Mouse (Mus musculus) layer of hippocampus, adult 2 months (tissue): ENCODE data around the gene Zranb3. TPM values are rescaled to one million over a fixed set of nuclear protein-coding genes. Genes with fewer than 3 reads are reported as not detected.

Experiments
- DNase-seq, 2 experiments: peaks; one replicate each; pipeline ENCODE4 v3.0.0; 2022; ENCODE audit warnings: low spot score in 2 of 2
- H3K27ac ChIP-seq: fragments of 200-600 bp; 2 replicates; pipeline ENCODE4 v1.8.1; 2022
- H3K4me3 ChIP-seq: fragments of 200-600 bp; 2 replicates; pipeline ENCODE4 v1.8.1; 2022; ENCODE audit warnings: mild to moderate bottlenecking
- CTCF ChIP-seq: fragments of 200-600 bp; conservative IDR thresholded peaks from 2 replicates; pipeline ENCODE4 v1.8.1; 2022; ENCODE audit warnings: antibody characterized with exemption, mild to moderate bottlenecking, moderate library complexity
- total RNA-seq, 2 experiments: library from RNA; stranded (reverse); gene quantifications; 2 replicates each; pipeline ENCODE4 v1.2.3; 2021

Gene Zranb3
- total RNA-seq, 2 experiments from 2014 or later = 6.6 to 7.2 TPM

DNA sequence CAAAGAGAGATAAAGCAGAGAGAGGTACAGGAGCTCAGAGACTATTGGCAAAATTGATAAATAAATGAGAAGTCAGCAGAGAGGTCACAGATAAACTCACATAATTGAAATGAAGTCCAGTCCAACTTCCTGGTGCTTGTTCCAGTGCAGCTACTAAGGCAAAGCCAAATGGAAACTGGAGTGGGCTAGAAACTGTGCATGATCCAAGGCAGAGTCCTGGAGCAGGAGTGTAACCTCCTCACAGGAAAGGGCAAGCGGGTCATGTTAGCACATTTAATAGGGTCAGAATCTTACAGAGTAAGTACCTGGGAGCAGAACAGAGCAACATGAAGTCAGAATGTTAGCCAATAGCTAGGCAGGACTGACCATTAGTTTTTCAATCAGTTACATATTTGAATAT, 24.2 kb downstream of the Zranb3 start:
- H3K4me3 ChIP-seq = no peak overlapping the region
- no peak for DNase-seq
- peak overlapping the region; percentile 83 for H3K27ac ChIP-seq
- TF ChIP-seq CTCF = no peak

DNA sequence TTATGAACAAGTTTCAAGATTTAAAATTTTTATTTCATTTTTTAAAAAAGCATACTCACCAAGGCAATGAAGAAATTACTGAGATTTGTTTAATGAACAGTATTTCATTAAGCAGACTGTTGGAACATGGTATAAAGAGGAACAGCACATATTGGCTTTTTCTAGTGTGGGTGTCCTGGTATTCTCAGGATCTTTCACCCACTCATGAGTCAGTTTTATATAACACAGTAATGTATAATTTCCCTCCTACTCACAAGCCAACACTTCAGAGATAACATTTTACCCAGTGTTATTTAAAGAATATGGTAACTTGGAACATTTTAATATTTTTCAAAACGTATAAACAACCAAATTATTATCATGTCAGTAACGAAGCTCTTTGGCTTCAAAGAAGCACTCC, 25.1 kb downstream of the Zranb3 start:
- no peak for TF ChIP-seq CTCF
- peak in 1 of 2 experiments; percentile 66 for DNase-seq
- Histone ChIP-seq H3K27ac (peak overlapping the region; percentile 83), H3K4me3 (no peak overlapping the region)

DNA sequence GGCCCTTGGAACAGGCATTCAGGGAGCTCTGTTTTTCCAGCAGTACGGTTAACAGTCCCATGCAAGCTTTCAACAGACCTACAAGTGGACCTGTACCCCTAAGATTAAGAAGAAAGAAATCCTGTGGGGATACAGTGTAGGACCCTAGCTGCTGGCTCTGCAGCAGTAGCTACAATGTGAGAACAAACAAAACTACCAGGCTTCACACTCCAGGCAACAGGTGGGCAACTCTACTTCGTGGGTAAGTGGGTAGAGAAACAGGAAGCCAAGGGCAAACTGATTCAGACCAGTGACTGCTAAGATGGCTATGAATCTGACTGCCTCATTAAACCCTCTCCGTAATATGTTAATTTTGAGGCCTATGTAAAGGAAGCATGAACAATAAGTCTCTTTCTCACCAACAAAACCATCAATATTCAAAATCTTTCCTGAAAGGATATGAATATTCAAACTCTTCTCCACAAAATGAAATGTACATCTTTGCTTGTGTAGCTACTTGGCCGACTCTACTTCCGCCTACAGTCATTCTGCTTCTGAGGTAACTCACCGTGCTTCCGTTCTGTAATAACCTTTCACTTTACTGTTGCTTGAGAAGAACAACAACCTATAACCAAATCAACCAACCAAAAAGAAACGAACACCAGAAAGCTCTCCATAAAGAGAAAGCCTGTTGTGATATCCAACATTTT, 25.9 kb downstream of the Zranb3 start:
- no peak for DNase-seq
- H3K4me3 ChIP-seq = no peak overlapping the region
- peak overlapping the region; percentile 78 for H3K27ac ChIP-seq
- TF ChIP-seq CTCF = no peak

- peak in 1 of 2 experiments; percentile 19 for DNase-seq
- TF ChIP-seq CTCF = no peak
- Histone ChIP-seq H3K27ac (no peak overlapping the region; the same call in 1 of the 2 replicates), H3K4me3 (no peak overlapping the region)
Observed at GRCm38 (mm10) chr1:128073051-128073450, 29.8 kb downstream of the Zranb3 start.

- TF ChIP-seq CTCF = no peak
- no peak overlapping the region for H3K4me3 ChIP-seq
- DNase-seq = no peak
- H3K27ac ChIP-seq = no peak overlapping the region
Observed at GRCm38 (mm10) chr1:128070003-128070402, 32.8 kb downstream of the Zranb3 start.

GRCm38 (mm10) chr1:128068945-128069397, 33.9 kb downstream of the Zranb3 start:
- Histone ChIP-seq H3K4me3 (no peak overlapping the region), H3K27ac (no peak overlapping the region)
- no peak for DNase-seq
- no peak for TF ChIP-seq CTCF

- DNase-seq = no peak
- no peak for TF ChIP-seq CTCF
- Histone ChIP-seq H3K27ac (no peak overlapping the region), H3K4me3 (no peak overlapping the region)
Observed at GRCm38 (mm10) chr1:128064716-128065115, 38.1 kb downstream of the Zranb3 start.

DNA sequence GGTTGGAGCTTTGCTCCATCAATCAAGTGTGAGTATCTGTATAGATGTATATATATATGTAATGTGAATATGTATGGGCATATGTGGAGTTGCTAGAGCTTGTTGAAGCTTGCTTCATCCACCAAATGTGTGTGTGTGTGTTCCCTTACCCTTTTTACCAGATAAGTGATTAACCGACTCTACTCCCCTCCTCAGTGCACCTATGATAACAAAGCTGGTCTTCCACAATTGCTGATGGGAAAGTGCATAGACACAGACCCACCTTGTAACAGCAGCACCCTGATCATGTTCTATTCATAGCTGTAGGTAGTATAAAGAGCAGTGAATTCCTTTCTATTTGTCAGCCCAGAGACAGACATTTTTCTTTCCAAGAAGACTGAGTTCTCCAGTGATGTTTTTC, 40.7 kb downstream of the Zranb3 start:
- TF ChIP-seq CTCF = no peak
- Histone ChIP-seq H3K4me3 (no peak overlapping the region), H3K27ac (no peak overlapping the region)
- no peak for DNase-seq

DNA sequence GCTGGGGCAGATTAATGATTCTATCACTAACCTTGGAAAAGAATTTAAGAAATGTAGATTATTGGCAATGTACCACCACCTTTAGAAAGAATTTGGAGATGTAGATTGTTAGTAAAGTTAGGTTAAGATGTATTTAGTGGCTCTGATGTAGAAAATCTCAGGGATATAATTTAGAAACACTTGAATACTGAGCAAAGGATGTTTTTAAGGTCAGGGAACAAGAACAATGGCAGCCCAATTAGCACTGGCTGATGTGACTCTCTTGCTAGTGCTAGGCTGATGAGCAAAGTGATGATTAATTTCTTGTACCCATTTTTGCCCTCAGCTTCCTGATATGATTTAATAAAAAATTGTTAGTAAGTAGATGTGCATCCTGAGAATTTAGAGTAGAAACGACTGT, 41.4 kb downstream of the Zranb3 start:
- DNase-seq = no peak
- H3K4me3 ChIP-seq = no peak overlapping the region
- no peak for TF ChIP-seq CTCF
- H3K27ac ChIP-seq = no peak overlapping the region

DNA sequence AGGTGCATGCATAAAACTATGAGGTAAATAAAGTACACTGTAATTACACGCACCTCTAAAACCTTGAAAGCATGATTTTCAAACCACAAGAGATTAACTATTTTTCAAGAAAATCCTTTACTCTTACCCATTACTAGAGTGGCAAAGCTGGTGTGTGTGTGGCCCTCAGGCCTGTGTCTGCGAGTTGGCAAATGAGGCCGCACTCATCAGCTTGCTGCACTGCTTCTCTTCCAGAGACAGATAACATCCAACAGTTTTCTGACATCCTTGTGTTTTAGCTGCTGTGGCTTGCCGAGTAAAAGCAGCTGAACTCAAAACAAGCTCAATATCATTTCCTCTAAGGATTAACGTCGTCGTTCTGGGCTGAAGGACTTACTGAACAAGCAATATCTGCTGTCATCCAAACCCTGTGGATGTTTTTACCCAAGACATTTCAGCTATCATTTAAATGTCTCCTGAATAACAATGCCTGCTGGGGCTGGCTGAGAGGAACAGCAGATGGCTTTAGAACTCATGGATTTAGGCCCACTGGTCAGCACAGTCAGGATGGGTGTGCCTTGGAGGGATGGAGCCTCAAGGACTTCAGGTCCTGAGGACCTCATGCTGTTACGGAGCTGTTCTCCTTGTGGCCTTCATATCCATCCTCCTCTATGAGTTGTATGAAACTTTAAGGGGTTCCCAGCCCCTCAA, 42.0 kb downstream of the Zranb3 start:
- Histone ChIP-seq H3K27ac (0 out of 2 replicates have a peak overlapping the region, but pooled peaks have one; percentile 49), H3K4me3 (no peak overlapping the region)
- TF ChIP-seq CTCF = no peak
- no peak for DNase-seq

GRCm38 (mm10) chr1:128058625-128059024, 44.2 kb downstream of the Zranb3 start:
- no peak overlapping the region for H3K4me3 ChIP-seq
- no peak for DNase-seq
- H3K27ac ChIP-seq = no peak overlapping the region
- TF ChIP-seq CTCF = no peak

- H3K27ac ChIP-seq = no peak overlapping the region
- no peak for TF ChIP-seq CTCF
- no peak for DNase-seq
- H3K4me3 ChIP-seq = no peak overlapping the region
Observed at GRCm38 (mm10) chr1:128057269-128057668, 45.6 kb downstream of the Zranb3 start.

DNA sequence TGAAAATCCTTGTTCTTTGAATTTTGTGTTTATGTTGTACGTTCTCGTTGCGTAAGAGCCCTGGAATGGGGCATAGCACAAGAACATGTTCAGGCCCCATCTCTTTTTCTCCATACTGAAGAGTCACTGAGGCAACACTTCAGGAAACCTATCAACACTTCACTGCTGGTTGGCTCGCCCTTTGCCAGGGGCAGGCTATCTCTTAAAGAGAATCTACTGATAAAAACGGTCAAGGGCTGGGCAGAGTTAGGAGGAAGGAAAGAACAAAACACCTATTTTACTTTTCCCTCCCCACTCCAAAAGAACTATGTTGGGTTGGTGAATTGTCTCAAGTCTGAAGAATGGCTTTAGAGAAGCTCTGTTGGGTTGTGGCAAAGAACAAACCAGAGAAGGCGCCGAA, 55.9 kb downstream of the Zranb3 start:
- H3K27ac ChIP-seq = no peak overlapping the region

GRCm38 (mm10) chr1:128046455-128046854, 56.4 kb downstream of the Zranb3 start:
- TF ChIP-seq CTCF = no peak
- Histone ChIP-seq H3K27ac (no peak overlapping the region), H3K4me3 (no peak overlapping the region)
- no peak for DNase-seq

More for the DNA sequence above, 55.9 kb downstream of the Zranb3 start:
- no peak for TF ChIP-seq CTCF
- DNase-seq = no peak
- no peak overlapping the region for H3K4me3 ChIP-seq
